Mouse (Mus musculus): Measurements from ENCODE around the gene Lmntd1.

- TF ChIP-seq CTCF (conservative IDR thresholded peaks at IDR 0.05 in 1 of 2, IDR thresholded peaks at IDR 0.05 in 1 of 2; ENCODE audit: low read depth in 2 of 2, low read length in 2 of 2) (no peak), E2F4 (IDR thresholded peaks at IDR 0.05; ENCODE audit: insufficient replicate concordance, low read depth, low read length) (no peak), ZNF384 (IDR thresholded peaks at IDR 0.05; ENCODE audit: low read depth, low read length) (no peak), POLR2AphosphoS2 (IDR thresholded peaks at IDR 0.05; ENCODE audit: low read depth, low read length) (no peak), POLR2A (IDR thresholded peaks at IDR 0.05; ENCODE audit: low read depth, low read length) (no peak)
These were observed 69.8 kb downstream of the Lmntd1 start for GRCm38 (mm10) chr6:145544304-145544703.

Measured in CH12.LX (cell line).